Mouse (Mus musculus): ENCODE measurements around the gene C1qtnf4. TPM values are rescaled to one million over a fixed set of nuclear protein-coding genes. Genes with fewer than 3 reads are reported as not detected.

Gene C1qtnf4
- polyA plus RNA-seq (2012; fragmentation: generic; extraction: Trizol): 0.04 TPM

GRCm38 (mm10) chr2:90885218-90886041, at the start of gene C1qtnf4:
Gene C1qtnf4 (plus strand): TSS chr2:90885860.
- peaks cover 29% of the 10 kb centered on the region for H3K27me3 ChIP-seq (ENCODE audit: control insufficient read depth, insufficient read depth, insufficient read length)
- TF ChIP-seq MAX (IDR thresholded peaks at IDR 0.05; ENCODE audit: low read depth) (no peak), MYOD1 (IDR thresholded peaks at IDR 0.05; ENCODE audit: control insufficient read depth in 1 of 3, insufficient read length in 2 of 3, low read depth in 2 of 3) (no peak), USF1 (IDR thresholded peaks at IDR 0.05; ENCODE audit: low read depth) (no peak), POLR2A (IDR thresholded peaks at IDR 0.05; ENCODE audit: insufficient read length, low read depth) (no peak), E2F4 (IDR thresholded peaks at IDR 0.05; ENCODE audit: insufficient read depth) (no peak), TCF12 (IDR thresholded peaks at IDR 0.05; ENCODE audit: insufficient read depth, poor library complexity, severe bottlenecking) (no peak), SRF (IDR thresholded peaks at IDR 0.05; ENCODE audit: control insufficient read depth, insufficient read length, low read depth) (no peak), MYOG (IDR thresholded peaks at IDR 0.05; ENCODE audit: control insufficient read depth in 1 of 3, insufficient read depth in 1 of 3, insufficient read length in 2 of 3, low read depth in 2 of 3) (no peak), POLR2AphosphoS2 (IDR thresholded peaks at IDR 0.05; ENCODE audit: insufficient read length, low read depth) (no peak), REST (IDR thresholded peaks at IDR 0.05; ENCODE audit: insufficient read depth, insufficient read length) (no peak), CEBPB (IDR thresholded peaks at IDR 0.05; ENCODE audit: insufficient read depth, poor library complexity, severe bottlenecking) (no peak), TCF3 (IDR thresholded peaks at IDR 0.05; ENCODE audit: insufficient read length, low read depth) (no peak)
- H3K4me3 ChIP-seq: no peak within 1 kb of the TSS

GRCm38 (mm10) chr2:90838621-90839020, 47.0 kb upstream of the C1qtnf4 start:
- Histone ChIP-seq H3ac (ENCODE audit: control insufficient read depth, insufficient read length) (no peak overlapping the region), H3K27me3 (ENCODE audit: control insufficient read depth, insufficient read depth, insufficient read length) (peaks cover 2% of the 10 kb centered on the region), H3K36me3 (ENCODE audit: control insufficient read depth, insufficient read depth) (no peaks in the 10 kb centered on the region), H3K4me2 (ENCODE audit: low read depth) (no peak overlapping the region), H3K79me2 (ENCODE audit: control insufficient read depth, insufficient read depth) (no peaks in the 10 kb centered on the region), H3K4me3 (no peak overlapping the region)
- no peak for TF ChIP-seq POLR2A (IDR thresholded peaks at IDR 0.05; ENCODE audit: insufficient read length, low read depth)
- no peak for TF ChIP-seq SRF (IDR thresholded peaks at IDR 0.05; ENCODE audit: control insufficient read depth, insufficient read length, low read depth)
- no peak for TF ChIP-seq REST (IDR thresholded peaks at IDR 0.05; ENCODE audit: insufficient read depth, insufficient read length)
- no peak for TF ChIP-seq E2F4 (IDR thresholded peaks at IDR 0.05; ENCODE audit: insufficient read depth)
- no peak for TF ChIP-seq MYOG (IDR thresholded peaks at IDR 0.05; ENCODE audit: control insufficient read depth in 1 of 3, insufficient read depth in 1 of 3, insufficient read length in 2 of 3, low read depth in 2 of 3)
- no peak for TF ChIP-seq USF1 (IDR thresholded peaks at IDR 0.05; ENCODE audit: low read depth)
- TF ChIP-seq CEBPB (IDR thresholded peaks at IDR 0.05; ENCODE audit: insufficient read depth, poor library complexity, severe bottlenecking): no peak
- no peak for TF ChIP-seq MAX (IDR thresholded peaks at IDR 0.05; ENCODE audit: low read depth)
- TF ChIP-seq TCF12 (IDR thresholded peaks at IDR 0.05; ENCODE audit: insufficient read depth, poor library complexity, severe bottlenecking): no peak
- no peak for TF ChIP-seq POLR2AphosphoS2 (IDR thresholded peaks at IDR 0.05; ENCODE audit: insufficient read length, low read depth)

More at GRCm38 (mm10) chr2:90885218-90886041, at the start of gene C1qtnf4:
- no peak within 1 kb of the TSS for H3K4me2 ChIP-seq (ENCODE audit: low read depth)
- H3ac ChIP-seq (ENCODE audit: control insufficient read depth, insufficient read length): no peak within 1 kb of the TSS
- no peaks in the 10 kb centered on the region for H3K79me2 ChIP-seq (ENCODE audit: control insufficient read depth, insufficient read depth)
- no peaks in the 10 kb centered on the region for H3K36me3 ChIP-seq (ENCODE audit: control insufficient read depth, insufficient read depth)

- peaks cover 14% of the 10 kb centered on the region for H3K79me2 ChIP-seq (ENCODE audit: control insufficient read depth, insufficient read depth)
- TF ChIP-seq MYOG (IDR thresholded peaks at IDR 0.05; ENCODE audit: control insufficient read depth in 1 of 3, insufficient read depth in 1 of 3, insufficient read length in 2 of 3, low read depth in 2 of 3) (no peak), MYOD1 (IDR thresholded peaks at IDR 0.05; ENCODE audit: control insufficient read depth in 1 of 3, insufficient read length in 2 of 3, low read depth in 2 of 3) (no peak), POLR2AphosphoS2 (IDR thresholded peaks at IDR 0.05; ENCODE audit: insufficient read length, low read depth) (no peak), SRF (IDR thresholded peaks at IDR 0.05; ENCODE audit: control insufficient read depth, insufficient read length, low read depth) (no peak), REST (IDR thresholded peaks at IDR 0.05; ENCODE audit: insufficient read depth, insufficient read length) (no peak), MAX (IDR thresholded peaks at IDR 0.05; ENCODE audit: low read depth) (no peak), TCF12 (IDR thresholded peaks at IDR 0.05; ENCODE audit: insufficient read depth, poor library complexity, severe bottlenecking) (no peak), USF1 (IDR thresholded peaks at IDR 0.05; ENCODE audit: low read depth) (no peak), CEBPB (IDR thresholded peaks at IDR 0.05; ENCODE audit: insufficient read depth, poor library complexity, severe bottlenecking) (no peak), TCF3 (IDR thresholded peaks at IDR 0.05; ENCODE audit: insufficient read length, low read depth) (no peak), E2F4 (IDR thresholded peaks at IDR 0.05; ENCODE audit: insufficient read depth) (no peak)
- H3K36me3 ChIP-seq (ENCODE audit: control insufficient read depth, insufficient read depth): no peaks in the 10 kb centered on the region
- H3K4me3 ChIP-seq: no peak overlapping the region
- no peaks in the 10 kb centered on the region for H3K27me3 ChIP-seq (ENCODE audit: control insufficient read depth, insufficient read depth, insufficient read length)
- H3K4me2 ChIP-seq (ENCODE audit: low read depth): no peak overlapping the region
- H3ac ChIP-seq (ENCODE audit: control insufficient read depth, insufficient read length): no peak overlapping the region
Observed at GRCm38 (mm10) chr2:90843666-90844065, 42.0 kb upstream of the C1qtnf4 start.

- no peak overlapping the region for H3K4me3 ChIP-seq
- no peak overlapping the region for H3K4me2 ChIP-seq (ENCODE audit: low read depth)
- no peaks in the 10 kb centered on the region for H3K27me3 ChIP-seq (ENCODE audit: control insufficient read depth, insufficient read depth, insufficient read length)
- H3K36me3 ChIP-seq (ENCODE audit: control insufficient read depth, insufficient read depth): no peaks in the 10 kb centered on the region
- H3ac ChIP-seq (ENCODE audit: control insufficient read depth, insufficient read length): no peak overlapping the region
- peaks cover 20% of the 10 kb centered on the region for H3K79me2 ChIP-seq (ENCODE audit: control insufficient read depth, insufficient read depth)
- TF ChIP-seq TCF3 (IDR thresholded peaks at IDR 0.05; ENCODE audit: insufficient read length, low read depth) (no peak), MYOG (IDR thresholded peaks at IDR 0.05; ENCODE audit: control insufficient read depth in 1 of 3, insufficient read depth in 1 of 3, insufficient read length in 2 of 3, low read depth in 2 of 3) (no peak), POLR2A (IDR thresholded peaks at IDR 0.05; ENCODE audit: insufficient read length, low read depth) (no peak), USF1 (IDR thresholded peaks at IDR 0.05; ENCODE audit: low read depth) (no peak), POLR2AphosphoS2 (IDR thresholded peaks at IDR 0.05; ENCODE audit: insufficient read length, low read depth) (no peak), SRF (IDR thresholded peaks at IDR 0.05; ENCODE audit: control insufficient read depth, insufficient read length, low read depth) (no peak), MAX (IDR thresholded peaks at IDR 0.05; ENCODE audit: low read depth) (no peak)
Observed at GRCm38 (mm10) chr2:90844262-90844661, 41.4 kb upstream of the C1qtnf4 start.
